Mouse (Mus musculus): ENCODE measurements around the gene Mdm2. TPM values are rescaled to one million over a fixed set of nuclear protein-coding genes. Genes with fewer than 3 reads are reported as not detected.

The Mdm2 gene
- polyA plus RNA-seq, 1 experiment from 2014 or later, result 19.5 TPM

GRCm38 (mm10) chr10:117695027-117695426 lies 15.5 kb downstream of the Mdm2 start:
- Histone ChIP-seq H3K27ac (replicated peaks) (no peak overlapping the region), H3K9me3 (replicated peaks) (no peaks in the 10 kb centered on the region), H3K36me3 (replicated peaks) (peaks cover 96% of the 10 kb centered on the region), H3K9ac (no peak overlapping the region), H3K4me3 (replicated peaks) (no peak overlapping the region), H3K4me2 (no peak overlapping the region), H3K4me1 (replicated peaks) (peaks cover 6% of the 10 kb centered on the region), H3K27me3 (no peaks in the 10 kb centered on the region)
- no peak for ATAC-seq (ENCODE audit: insufficient read depth)
- WGBS (ENCODE audit: insufficient replicate concordance), result 90% methylated on average over 4 of the region's 4 CpGs

GRCm38 (mm10) chr10:117694255-117694953 lies 16.2 kb downstream of the Mdm2 start:
- Histone ChIP-seq H3K27ac (replicated peaks) (no peak overlapping the region), H3K27me3 (no peaks in the 10 kb centered on the region), H3K36me3 (replicated peaks) (peaks cover 94% of the 10 kb centered on the region), H3K9ac (no peak overlapping the region), H3K4me3 (replicated peaks) (no peak overlapping the region), H3K4me2 (no peak overlapping the region), H3K4me1 (replicated peaks) (peaks cover 6% of the 10 kb centered on the region), H3K9me3 (replicated peaks) (no peaks in the 10 kb centered on the region)
- ATAC-seq (ENCODE audit: insufficient read depth), result no peak
- 84% methylated on average over 6 of the region's 6 CpGs for WGBS (ENCODE audit: insufficient replicate concordance)

GRCm38 (mm10) chr10:117692953-117693352 lies 17.6 kb downstream of the Mdm2 start:
- H3K9ac ChIP-seq, result no peak overlapping the region
- H3K36me3 ChIP-seq (replicated peaks), result peaks cover 94% of the 10 kb centered on the region
- no peak overlapping the region for H3K4me3 ChIP-seq (replicated peaks)
- H3K4me2 ChIP-seq, result no peak overlapping the region
- WGBS (ENCODE audit: insufficient replicate concordance), result 87% methylated on average over 5 of the region's 5 CpGs
- H3K27me3 ChIP-seq, result no peaks in the 10 kb centered on the region
- no peaks in the 10 kb centered on the region for H3K9me3 ChIP-seq (replicated peaks)
- no peak overlapping the region for H3K27ac ChIP-seq (replicated peaks)
- H3K4me1 ChIP-seq (replicated peaks), result peaks cover 6% of the 10 kb centered on the region
- no peak for ATAC-seq (ENCODE audit: insufficient read depth)

DNA sequence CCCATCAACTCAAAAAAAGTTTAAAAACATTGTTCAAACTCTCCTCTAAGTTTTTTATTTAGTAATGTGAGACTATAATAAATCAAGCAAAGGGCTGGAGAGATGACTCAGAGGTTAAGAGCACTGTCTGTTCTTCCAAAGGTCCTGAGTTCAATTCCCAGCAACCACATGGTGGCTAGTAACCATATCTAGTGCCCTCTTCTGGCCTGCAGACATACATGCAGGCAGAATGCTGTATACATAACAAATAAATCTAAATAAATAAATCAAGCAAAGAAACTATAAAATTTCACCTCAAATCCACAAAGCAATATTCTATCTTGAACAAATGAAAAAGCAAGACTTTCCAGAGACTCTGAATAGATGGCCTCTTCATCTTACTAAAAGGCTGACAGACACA lies 18.4 kb downstream of the Mdm2 start:
- no peaks in the 10 kb centered on the region for H3K27me3 ChIP-seq
- ATAC-seq (ENCODE audit: insufficient read depth), result no peak
- no peak overlapping the region for H3K4me3 ChIP-seq (replicated peaks)
- no peak overlapping the region for H3K4me2 ChIP-seq
- H3K9ac ChIP-seq, result no peak overlapping the region
- H3K36me3 ChIP-seq (replicated peaks), result peaks cover 88% of the 10 kb centered on the region
- no peak overlapping the region for H3K27ac ChIP-seq (replicated peaks)
- H3K9me3 ChIP-seq (replicated peaks), result no peaks in the 10 kb centered on the region
- H3K4me1 ChIP-seq (replicated peaks), result no peaks in the 10 kb centered on the region

GRCm38 (mm10) chr10:117691389-117691968 lies 19.1 kb downstream of the Mdm2 start:
- Histone ChIP-seq H3K9ac (no peak overlapping the region), H3K27ac (replicated peaks) (no peak overlapping the region), H3K27me3 (no peaks in the 10 kb centered on the region), H3K4me2 (no peak overlapping the region), H3K4me3 (replicated peaks) (no peak overlapping the region), H3K4me1 (replicated peaks) (no peaks in the 10 kb centered on the region), H3K36me3 (replicated peaks) (peaks cover 81% of the 10 kb centered on the region), H3K9me3 (replicated peaks) (no peaks in the 10 kb centered on the region)
- no peak for ATAC-seq (ENCODE audit: insufficient read depth)
- 87% methylated on average over 10 of the region's 10 CpGs for WGBS (ENCODE audit: insufficient replicate concordance)

DNA sequence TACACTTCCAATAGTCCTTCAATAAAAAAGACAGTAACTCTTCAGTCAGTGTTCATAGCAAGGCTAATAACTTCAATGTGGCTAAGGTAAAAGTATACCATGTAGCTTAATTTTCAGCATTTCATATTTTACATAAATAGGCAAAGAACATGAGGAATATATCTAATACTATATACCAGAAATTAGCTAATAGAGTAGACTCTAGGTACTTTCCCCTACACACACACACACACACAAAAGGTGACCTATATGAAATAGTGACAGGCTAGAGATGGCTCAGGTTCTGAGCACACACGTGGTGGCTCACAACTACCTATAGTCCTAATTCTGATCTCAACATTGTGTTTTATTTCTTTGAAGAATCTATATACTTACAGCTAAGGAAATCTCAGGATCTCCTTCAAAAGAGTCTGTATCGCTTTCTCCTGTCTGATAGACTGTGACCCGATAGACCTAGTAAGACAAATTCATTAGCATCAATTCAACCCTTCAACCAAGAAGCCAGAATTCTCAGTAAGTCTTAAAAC lies 19.7 kb downstream of the Mdm2 start:
- peaks cover 75% of the 10 kb centered on the region for H3K36me3 ChIP-seq (replicated peaks)
- no peak overlapping the region for H3K27ac ChIP-seq (replicated peaks)
- H3K27me3 ChIP-seq, result no peaks in the 10 kb centered on the region
- no peak for ATAC-seq (ENCODE audit: insufficient read depth)
- WGBS (ENCODE audit: insufficient replicate concordance), result 84% methylated on average over 3 of the region's 3 CpGs
- H3K4me3 ChIP-seq (replicated peaks), result no peak overlapping the region
- no peaks in the 10 kb centered on the region for H3K9me3 ChIP-seq (replicated peaks)
- H3K4me2 ChIP-seq, result no peak overlapping the region
- no peak overlapping the region for H3K9ac ChIP-seq
- H3K4me1 ChIP-seq (replicated peaks), result no peaks in the 10 kb centered on the region

- 86% methylated on average over 2 of the region's 2 CpGs for WGBS (ENCODE audit: insufficient replicate concordance)
- Histone ChIP-seq H3K36me3 (replicated peaks) (peaks cover 67% of the 10 kb centered on the region), H3K27ac (replicated peaks) (no peak overlapping the region), H3K27me3 (no peaks in the 10 kb centered on the region), H3K9ac (no peak overlapping the region), H3K4me1 (replicated peaks) (no peaks in the 10 kb centered on the region), H3K4me3 (replicated peaks) (no peak overlapping the region), H3K4me2 (no peak overlapping the region), H3K9me3 (replicated peaks) (no peaks in the 10 kb centered on the region)
- no peak for ATAC-seq (ENCODE audit: insufficient read depth)
Measured at GRCm38 (mm10) chr10:117690101-117690352, 20.5 kb downstream of the Mdm2 start.

DNA sequence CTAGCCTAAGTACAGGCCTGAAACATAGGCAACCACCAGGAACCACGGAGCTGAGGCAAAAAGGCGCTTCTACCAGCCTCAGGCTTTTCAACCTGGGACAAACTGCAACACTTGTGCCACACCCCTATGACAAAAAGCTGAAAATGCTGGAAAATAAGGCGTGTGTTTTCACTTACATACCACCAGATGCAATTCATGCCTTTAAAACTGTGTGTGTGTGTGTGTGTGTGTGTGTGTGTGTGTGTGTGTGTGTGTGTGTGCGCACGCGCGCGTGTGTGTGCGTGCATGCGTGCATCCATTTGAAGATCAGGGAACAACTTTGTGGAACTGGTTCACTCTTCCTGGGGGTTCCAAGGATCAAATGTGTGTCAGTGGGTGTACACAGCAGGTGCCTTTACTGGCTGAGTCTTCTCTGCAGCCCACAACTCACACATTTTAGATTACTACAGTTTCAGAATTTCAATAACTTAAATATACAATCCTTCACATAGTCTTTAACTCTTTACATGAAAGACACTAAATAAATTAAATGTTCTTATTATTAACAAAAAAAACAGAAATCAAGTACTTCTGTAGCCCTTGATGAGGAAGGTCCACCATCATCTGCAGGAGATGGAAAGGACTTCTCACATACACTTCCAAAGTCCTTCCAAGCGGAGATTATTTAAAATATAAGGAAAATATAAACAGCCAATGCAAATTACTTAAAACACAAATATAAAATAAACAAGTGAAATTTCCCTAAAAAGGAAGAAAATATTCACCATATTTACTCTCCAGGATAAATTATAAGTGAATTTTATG lies 21.1 kb downstream of the Mdm2 start:
- H3K27ac ChIP-seq (replicated peaks), result no peak overlapping the region
- WGBS (ENCODE audit: insufficient replicate concordance), result 90% methylated on average over 11 of the region's 11 CpGs
- no peaks in the 10 kb centered on the region for H3K9me3 ChIP-seq (replicated peaks)
- H3K36me3 ChIP-seq (replicated peaks), result peaks cover 61% of the 10 kb centered on the region
- no peak overlapping the region for H3K4me2 ChIP-seq
- H3K27me3 ChIP-seq, result no peaks in the 10 kb centered on the region
- no peak for ATAC-seq (ENCODE audit: insufficient read depth)
- H3K9ac ChIP-seq, result no peak overlapping the region
- no peak overlapping the region for H3K4me3 ChIP-seq (replicated peaks)
- H3K4me1 ChIP-seq (replicated peaks), result no peaks in the 10 kb centered on the region

- Histone ChIP-seq H3K27me3 (no peaks in the 10 kb centered on the region), H3K4me3 (replicated peaks) (no peak overlapping the region), H3K9ac (no peak overlapping the region), H3K36me3 (replicated peaks) (peaks cover 53% of the 10 kb centered on the region), H3K4me2 (no peak overlapping the region), H3K4me1 (replicated peaks) (no peaks in the 10 kb centered on the region), H3K9me3 (replicated peaks) (no peaks in the 10 kb centered on the region), H3K27ac (replicated peaks) (no peak overlapping the region)
- ATAC-seq (ENCODE audit: insufficient read depth), result 0 out of 2 replicates have a peak, but pooled peaks have one; percentile 34
- 73% methylated on average over 13 of the region's 13 CpGs for WGBS (ENCODE audit: insufficient replicate concordance)
Measured at GRCm38 (mm10) chr10:117688204-117689151, 22.1 kb downstream of the Mdm2 start.

DNA sequence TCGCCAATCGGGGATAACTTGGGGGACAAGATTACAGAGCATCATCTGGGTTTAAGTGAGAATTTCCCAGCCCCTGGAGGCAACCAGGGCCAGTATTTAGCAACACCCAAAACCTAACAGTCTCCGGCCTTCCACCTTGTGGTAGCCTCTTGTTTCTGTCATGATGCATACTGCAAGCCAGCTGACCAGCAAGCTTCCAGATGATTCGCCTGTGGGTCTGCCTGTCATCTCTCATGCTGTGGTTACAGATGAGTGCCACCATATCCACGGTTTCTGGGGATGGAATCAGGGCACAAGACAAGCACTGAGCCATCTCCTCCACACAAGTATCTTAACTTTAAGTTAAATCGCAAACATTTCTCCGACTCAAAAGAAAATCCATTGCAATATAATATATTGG lies 23.0 kb downstream of the Mdm2 start:
- Histone ChIP-seq H3K4me1 (replicated peaks) (no peaks in the 10 kb centered on the region), H3K4me2 (no peak overlapping the region), H3K9ac (no peak overlapping the region), H3K9me3 (replicated peaks) (no peaks in the 10 kb centered on the region), H3K4me3 (replicated peaks) (no peak overlapping the region), H3K27me3 (no peaks in the 10 kb centered on the region), H3K36me3 (replicated peaks) (peaks cover 47% of the 10 kb centered on the region), H3K27ac (replicated peaks) (no peak overlapping the region)
- WGBS (ENCODE audit: insufficient replicate concordance), result 78% methylated on average over 7 of the region's 7 CpGs
- ATAC-seq (ENCODE audit: insufficient read depth), result no peak

DNA sequence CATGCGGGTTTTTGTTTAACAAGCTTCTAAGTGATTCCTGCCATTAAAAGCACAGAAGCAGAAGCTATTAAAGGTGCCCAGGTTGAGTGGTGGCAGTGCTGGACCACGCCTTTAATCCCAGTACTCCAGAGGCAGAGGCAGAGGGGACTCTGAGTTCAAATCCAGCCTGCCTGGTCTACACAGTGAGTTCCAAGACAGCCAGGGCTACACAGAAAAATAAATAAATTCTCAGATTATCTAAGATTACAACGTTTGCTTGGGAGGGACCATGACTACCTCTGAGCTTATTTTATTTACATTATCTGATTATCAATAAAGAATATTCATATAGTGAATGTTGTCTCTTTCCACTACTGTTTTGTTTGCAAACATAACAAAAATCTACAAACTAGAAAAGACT lies 23.5 kb downstream of the Mdm2 start:
- 66% methylated on average over 3 of the region's 3 CpGs for WGBS (ENCODE audit: insufficient replicate concordance)
- no peak for ATAC-seq (ENCODE audit: insufficient read depth)

More for the DNA sequence above, 23.5 kb downstream of the Mdm2 start:
- H3K27me3 ChIP-seq, result no peaks in the 10 kb centered on the region
- H3K27ac ChIP-seq (replicated peaks), result no peak overlapping the region
- no peak overlapping the region for H3K4me2 ChIP-seq
- no peaks in the 10 kb centered on the region for H3K9me3 ChIP-seq (replicated peaks)
- H3K4me1 ChIP-seq (replicated peaks), result no peaks in the 10 kb centered on the region
- peaks cover 41% of the 10 kb centered on the region for H3K36me3 ChIP-seq (replicated peaks)
- H3K9ac ChIP-seq, result no peak overlapping the region
- no peak overlapping the region for H3K4me3 ChIP-seq (replicated peaks)
